Mouse (Mus musculus): Measurements from ENCODE around the gene Stx5a. TPM values are rescaled to one million over a fixed set of nuclear protein-coding genes. Genes with fewer than 3 reads are reported as not detected.

Gene Stx5a
- 31.7 and 65.9 TPM in 2 replicates for polyA plus RNA-seq (2012; rRNA removed)

DNA sequence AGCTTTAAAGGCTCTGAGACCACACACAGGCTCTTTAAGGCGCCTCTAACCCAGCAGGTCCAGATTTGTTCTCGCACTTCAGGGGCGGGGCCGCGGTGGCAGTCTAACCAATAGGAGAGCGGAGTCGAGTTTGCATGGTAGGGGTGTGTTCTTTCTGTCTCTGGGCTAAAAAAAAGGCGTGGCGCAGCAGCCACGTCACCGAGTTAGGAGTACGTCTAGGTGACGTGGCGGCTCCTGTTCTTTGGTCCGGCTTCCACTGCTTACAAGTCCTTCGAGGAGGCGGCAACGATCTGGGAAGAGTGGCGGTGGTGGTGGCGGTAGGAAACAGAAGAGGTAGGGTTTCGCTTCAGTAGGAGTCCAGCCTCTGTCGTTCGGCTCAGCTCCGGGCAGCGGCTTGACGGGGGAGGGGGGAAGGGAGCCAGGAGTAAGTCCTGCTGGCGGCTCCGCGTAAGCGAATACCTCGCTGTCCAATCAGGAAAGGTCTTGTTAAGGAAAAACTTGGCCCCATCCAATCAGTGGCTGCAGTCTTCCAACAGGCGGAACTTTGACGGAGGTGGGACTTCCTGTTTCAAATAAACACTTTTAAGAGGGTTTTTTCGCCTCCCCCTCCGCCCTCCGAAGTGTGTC is at the start of gene Stx5a:
Gene Stx5a (plus strand): TSS at position 171 of the 627 bp plus-strand sequence.
- H3K27me3 ChIP-seq (ENCODE audit: control insufficient read depth, insufficient read depth, low read length), result no peaks in the 10 kb centered on the region
- peaks cover 32% of the 10 kb centered on the region for H3K36me3 ChIP-seq (ENCODE audit: control insufficient read depth, insufficient read depth, low read length)
- peak within 1 kb of the TSS; percentile 69 for H3K4me3 ChIP-seq (ENCODE audit: low read depth, low read length)
- TF ChIP-seq CTCF (IDR thresholded peaks at IDR 0.05; ENCODE audit: extremely low read depth, insufficient read length, insufficient replicate concordance, low read depth, low read length), result no peak
- no peak; the same call in 1 of the 2 replicates for TF ChIP-seq POLR2A (IDR thresholded peaks at IDR 0.05; ENCODE audit: low read depth, low read length)
- 1% methylated on average over 36 of the region's 36 CpGs for WGBS
- H3K4me1 ChIP-seq (ENCODE audit: control insufficient read depth, insufficient read depth, insufficient read length, low read length), result peaks cover 5% of the 10 kb centered on the region
- H3K27ac ChIP-seq (ENCODE audit: insufficient read depth, low read depth, low read length), result peak within 1 kb of the TSS; percentile 96

GRCm38 (mm10) chr19:8691871-8692539 is 49.2 kb upstream of the Stx5a start:
- Histone ChIP-seq H3K27me3 (ENCODE audit: control insufficient read depth, insufficient read depth, low read length) (no peaks in the 10 kb centered on the region), H3K4me3 (ENCODE audit: low read depth, low read length) (no peak overlapping the region), H3K27ac (ENCODE audit: insufficient read depth, low read depth, low read length) (no peak overlapping the region), H3K36me3 (ENCODE audit: control insufficient read depth, insufficient read depth, low read length) (no peaks in the 10 kb centered on the region), H3K4me1 (ENCODE audit: control insufficient read depth, insufficient read depth, insufficient read length, low read length) (no peaks in the 10 kb centered on the region)
- TF ChIP-seq CTCF (IDR thresholded peaks at IDR 0.05; ENCODE audit: extremely low read depth, insufficient read length, insufficient replicate concordance, low read depth, low read length) (no peak), POLR2A (IDR thresholded peaks at IDR 0.05; ENCODE audit: low read depth, low read length) (no peak)
- 71% methylated on average over 9 of the region's 9 CpGs for WGBS

DNA sequence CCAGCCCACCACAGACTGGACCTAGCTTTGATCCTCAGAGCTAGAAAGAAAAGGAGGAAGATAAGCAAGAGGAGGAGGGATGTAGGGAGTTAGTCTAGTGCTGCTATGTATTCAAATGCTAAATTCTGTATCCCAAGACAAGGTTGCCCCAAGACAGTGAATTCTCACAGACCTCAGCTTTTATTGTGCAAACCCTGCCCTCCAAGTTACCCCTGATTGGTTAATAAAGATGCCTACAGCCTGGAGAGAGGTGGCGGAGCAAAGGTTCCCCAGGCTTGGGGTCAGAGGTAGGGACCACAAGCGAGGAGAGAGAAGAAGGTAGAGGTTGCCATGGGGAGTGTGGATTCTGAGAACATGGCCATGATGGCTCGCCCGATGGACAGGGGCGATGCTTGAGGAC is 48.5 kb upstream of the Stx5a start:
- H3K36me3 ChIP-seq (ENCODE audit: control insufficient read depth, insufficient read depth, low read length), result no peaks in the 10 kb centered on the region
- H3K4me3 ChIP-seq (ENCODE audit: low read depth, low read length), result no peak overlapping the region
- H3K4me1 ChIP-seq (ENCODE audit: control insufficient read depth, insufficient read depth, insufficient read length, low read length), result no peaks in the 10 kb centered on the region
- no peak overlapping the region for H3K27ac ChIP-seq (ENCODE audit: insufficient read depth, low read depth, low read length)
- no peaks in the 10 kb centered on the region for H3K27me3 ChIP-seq (ENCODE audit: control insufficient read depth, insufficient read depth, low read length)
- TF ChIP-seq CTCF (IDR thresholded peaks at IDR 0.05; ENCODE audit: extremely low read depth, insufficient read length, insufficient replicate concordance, low read depth, low read length) (no peak), POLR2A (IDR thresholded peaks at IDR 0.05; ENCODE audit: low read depth, low read length) (no peak)
- WGBS, result 82% methylated on average over 5 of the region's 5 CpGs

DNA sequence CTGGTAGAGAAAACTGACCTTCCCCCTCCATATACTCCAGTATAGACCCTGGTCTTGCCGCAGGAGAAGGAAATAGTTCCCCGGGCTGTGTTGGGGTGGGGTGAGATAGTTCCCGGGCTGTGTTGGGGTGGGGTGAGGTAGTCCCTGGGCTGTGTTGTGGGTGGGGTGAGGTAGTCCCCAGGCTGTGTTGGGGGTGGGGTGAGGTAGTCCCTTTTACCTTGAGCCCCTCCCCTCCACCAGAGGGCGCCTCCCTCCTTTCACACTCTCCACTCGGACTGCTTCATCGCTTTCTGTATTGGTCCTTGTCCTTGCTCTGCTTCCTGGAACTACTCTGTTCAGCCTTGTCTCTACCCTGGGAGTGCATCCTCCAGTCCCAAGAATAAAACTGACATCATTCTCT is 45.9 kb upstream of the Stx5a start:
- 10% methylated on average over 6 of the region's 6 CpGs for WGBS
- Histone ChIP-seq H3K4me1 (ENCODE audit: control insufficient read depth, insufficient read depth, insufficient read length, low read length) (peaks cover 7% of the 10 kb centered on the region; the same call in 1 of the 2 replicates), H3K27ac (ENCODE audit: insufficient read depth, low read depth, low read length) (no peak overlapping the region), H3K4me3 (ENCODE audit: low read depth, low read length) (no peak overlapping the region), H3K27me3 (ENCODE audit: control insufficient read depth, insufficient read depth, low read length) (no peaks in the 10 kb centered on the region), H3K36me3 (ENCODE audit: control insufficient read depth, insufficient read depth, low read length) (no peaks in the 10 kb centered on the region)
- TF ChIP-seq POLR2A (IDR thresholded peaks at IDR 0.05; ENCODE audit: low read depth, low read length) (no peak), CTCF (IDR thresholded peaks at IDR 0.05; ENCODE audit: extremely low read depth, insufficient read length, insufficient replicate concordance, low read depth, low read length) (peak; percentile 64)

- no peaks in the 10 kb centered on the region for H3K27me3 ChIP-seq (ENCODE audit: control insufficient read depth, insufficient read depth, low read length)
- H3K36me3 ChIP-seq (ENCODE audit: control insufficient read depth, insufficient read depth, low read length), result no peaks in the 10 kb centered on the region
- no peak overlapping the region for H3K4me3 ChIP-seq (ENCODE audit: low read depth, low read length)
- H3K4me1 ChIP-seq (ENCODE audit: control insufficient read depth, insufficient read depth, insufficient read length, low read length), result peaks cover 7% of the 10 kb centered on the region; the same call in 1 of the 2 replicates
- WGBS, result 80% methylated on average over 9 of the region's 9 CpGs
- TF ChIP-seq POLR2A (IDR thresholded peaks at IDR 0.05; ENCODE audit: low read depth, low read length), result no peak
- TF ChIP-seq CTCF (IDR thresholded peaks at IDR 0.05; ENCODE audit: extremely low read depth, insufficient read length, insufficient replicate concordance, low read depth, low read length), result no peak
- no peak overlapping the region for H3K27ac ChIP-seq (ENCODE audit: insufficient read depth, low read depth, low read length)
These were observed 41.6 kb upstream of the Stx5a start for GRCm38 (mm10) chr19:8699652-8700051.

GRCm38 (mm10) chr19:8702458-8702857 is 38.8 kb upstream of the Stx5a start:
- Histone ChIP-seq H3K4me3 (ENCODE audit: low read depth, low read length) (no peak overlapping the region), H3K4me1 (ENCODE audit: control insufficient read depth, insufficient read depth, insufficient read length, low read length) (peaks cover 7% of the 10 kb centered on the region; the same call in 1 of the 2 replicates), H3K27me3 (ENCODE audit: control insufficient read depth, insufficient read depth, low read length) (no peaks in the 10 kb centered on the region), H3K36me3 (ENCODE audit: control insufficient read depth, insufficient read depth, low read length) (peaks cover 11% of the 10 kb centered on the region), H3K27ac (ENCODE audit: insufficient read depth, low read depth, low read length) (no peak overlapping the region)
- WGBS, result 54% methylated on average over 3 of the region's 3 CpGs
- no peak for TF ChIP-seq POLR2A (IDR thresholded peaks at IDR 0.05; ENCODE audit: low read depth, low read length)
- TF ChIP-seq CTCF (IDR thresholded peaks at IDR 0.05; ENCODE audit: extremely low read depth, insufficient read length, insufficient replicate concordance, low read depth, low read length), result no peak

DNA sequence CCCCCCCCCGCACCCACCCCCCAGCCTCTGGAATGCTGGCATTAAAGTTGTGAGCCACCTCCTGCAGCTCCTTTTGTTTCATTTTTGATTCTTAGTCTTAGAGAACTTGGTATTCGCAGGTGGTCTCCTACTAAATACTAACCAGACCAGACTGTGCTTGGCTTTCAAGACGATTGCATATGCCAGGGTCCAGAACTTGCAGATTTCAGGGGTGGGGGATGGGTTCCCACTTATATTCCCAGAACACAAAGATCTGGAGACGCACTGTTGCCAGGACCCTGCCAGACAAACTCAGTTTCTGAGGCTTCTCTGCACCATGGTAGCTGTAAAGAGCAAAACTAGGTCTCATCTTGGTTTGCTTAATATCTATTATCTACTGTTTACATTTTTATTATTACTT is 37.6 kb upstream of the Stx5a start:
- peaks cover 22% of the 10 kb centered on the region for H3K36me3 ChIP-seq (ENCODE audit: control insufficient read depth, insufficient read depth, low read length)
- TF ChIP-seq POLR2A (IDR thresholded peaks at IDR 0.05; ENCODE audit: low read depth, low read length) (no peak), CTCF (IDR thresholded peaks at IDR 0.05; ENCODE audit: extremely low read depth, insufficient read length, insufficient replicate concordance, low read depth, low read length) (no peak)
- H3K27ac ChIP-seq (ENCODE audit: insufficient read depth, low read depth, low read length), result no peak overlapping the region
- H3K4me3 ChIP-seq (ENCODE audit: low read depth, low read length), result no peak overlapping the region
- WGBS, result 57% methylated on average over 4 of the region's 4 CpGs
- peaks cover 10% of the 10 kb centered on the region for H3K4me1 ChIP-seq (ENCODE audit: control insufficient read depth, insufficient read depth, insufficient read length, low read length)
- H3K27me3 ChIP-seq (ENCODE audit: control insufficient read depth, insufficient read depth, low read length), result no peaks in the 10 kb centered on the region

Data from small intestine, adult 2 months (tissue).